Mouse (Mus musculus) embryo, embryonic 10 days (tissue): ENCODE measurements around the gene Tfrc.
A peak's percentile ranks its signal among the peaks of the same experiment; 100 is the strongest.
"Not testable (repeated sequence)": the region's sequence is repeated elsewhere in the genome, so short reads cannot be mapped to it uniquely, and the experiment has no call there.

Experiments used
- DNase-seq: peaks from one replicate; pipeline ENCODE4 v3.0.0-alpha.2; 2015; ENCODE audit warnings: low spot score

Gene Tfrc

GRCm38 (mm10) chr16:32612052-32612451 lies 3.3 kb downstream of the Tfrc start:
- no peak for DNase-seq

- no peak for DNase-seq
These were observed 4.6 kb downstream of the Tfrc start for GRCm38 (mm10) chr16:32613269-32613834.

- no peak for DNase-seq
These were observed 5.3 kb downstream of the Tfrc start for GRCm38 (mm10) chr16:32614047-32614446.

GRCm38 (mm10) chr16:32618946-32619345 lies 10.2 kb downstream of the Tfrc start:
- DNase-seq, result no peak

GRCm38 (mm10) chr16:32628140-32628539 lies 19.4 kb downstream of the Tfrc start:
- no peak for DNase-seq

DNA sequence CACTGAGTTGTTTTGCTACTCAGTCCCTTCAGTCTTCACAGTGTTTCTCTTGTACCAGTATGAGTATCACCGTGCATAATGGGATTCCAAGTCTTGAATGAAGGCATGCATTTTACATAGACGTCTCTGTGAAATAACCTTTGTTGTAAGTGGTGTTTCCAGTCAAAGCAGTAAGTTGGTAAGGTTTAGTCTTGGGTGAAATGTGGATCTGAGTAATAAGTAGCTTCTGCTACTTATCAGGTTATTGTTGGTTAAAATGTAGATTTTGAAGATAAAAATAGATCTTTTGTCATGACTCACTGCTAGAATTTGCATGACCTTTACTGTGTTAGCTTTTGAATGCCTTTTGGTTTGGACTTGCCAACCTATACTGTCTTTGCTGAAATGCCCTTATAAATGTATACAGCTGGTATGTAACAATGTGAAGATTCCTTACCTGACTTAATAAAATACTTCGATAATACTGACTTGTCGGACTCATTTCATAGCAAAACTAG lies 23.7 kb downstream of the Tfrc start:
- DNase-seq, result no peak

GRCm38 (mm10) chr16:32633486-32634012 lies 24.8 kb downstream of the Tfrc start:
- DNase-seq, result no peak

GRCm38 (mm10) chr16:32634183-32634582 lies 25.5 kb downstream of the Tfrc start:
- DNase-seq, result no peak

DNA sequence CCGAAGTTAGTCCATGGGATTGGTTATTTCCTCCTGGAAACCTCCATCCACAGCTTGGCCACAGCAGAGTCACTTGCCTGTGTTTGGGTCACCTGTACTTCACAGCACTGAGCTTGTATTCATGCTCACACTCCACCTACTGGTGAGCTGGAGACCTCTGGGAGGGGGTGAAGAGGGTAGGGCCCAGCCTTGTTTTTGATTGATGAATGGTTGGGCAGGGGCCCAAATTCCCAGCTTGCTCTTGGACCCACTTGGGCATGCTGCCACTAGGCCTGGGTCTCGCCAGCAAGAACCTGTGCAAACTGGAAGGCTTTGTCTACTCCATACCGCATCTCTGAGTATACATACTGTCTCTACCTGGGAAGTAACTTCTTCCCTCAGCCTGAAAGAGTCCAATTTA lies 26.6 kb downstream of the Tfrc start:
- no peak for DNase-seq

GRCm38 (mm10) chr16:32636331-32636730 lies 27.6 kb downstream of the Tfrc start:
- no peak for DNase-seq

- no peak for DNase-seq
These were observed 28.3 kb downstream of the Tfrc start for GRCm38 (mm10) chr16:32636871-32637521.

GRCm38 (mm10) chr16:32638476-32638875 lies 29.8 kb downstream of the Tfrc start:
- peak; percentile 94 for DNase-seq

DNA sequence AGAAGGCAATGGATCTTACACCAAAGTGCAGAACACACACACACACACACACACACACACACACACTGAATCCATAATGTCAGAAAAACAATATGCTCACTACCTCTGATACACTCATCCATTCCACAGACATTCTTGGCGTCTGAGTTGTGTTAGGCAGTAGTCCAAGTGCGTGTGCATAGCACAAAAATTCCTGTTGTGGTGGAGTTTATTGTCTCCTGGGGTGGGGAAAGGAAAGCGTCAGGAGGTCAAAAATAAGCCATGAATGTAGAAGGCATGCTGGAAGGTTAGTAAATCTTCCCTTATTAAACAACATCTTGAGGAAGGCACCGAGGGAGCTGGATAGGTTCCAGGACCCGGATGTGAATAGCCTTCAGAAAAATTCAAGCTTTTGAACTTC lies 31.4 kb downstream of the Tfrc start:
- DNase-seq, result no peak

- not testable (repeated sequence) for DNase-seq
These were observed 32.0 kb downstream of the Tfrc start for GRCm38 (mm10) chr16:32640683-32641082.

- no peak for DNase-seq
These were observed 32.9 kb downstream of the Tfrc start for GRCm38 (mm10) chr16:32641440-32642219.

DNA sequence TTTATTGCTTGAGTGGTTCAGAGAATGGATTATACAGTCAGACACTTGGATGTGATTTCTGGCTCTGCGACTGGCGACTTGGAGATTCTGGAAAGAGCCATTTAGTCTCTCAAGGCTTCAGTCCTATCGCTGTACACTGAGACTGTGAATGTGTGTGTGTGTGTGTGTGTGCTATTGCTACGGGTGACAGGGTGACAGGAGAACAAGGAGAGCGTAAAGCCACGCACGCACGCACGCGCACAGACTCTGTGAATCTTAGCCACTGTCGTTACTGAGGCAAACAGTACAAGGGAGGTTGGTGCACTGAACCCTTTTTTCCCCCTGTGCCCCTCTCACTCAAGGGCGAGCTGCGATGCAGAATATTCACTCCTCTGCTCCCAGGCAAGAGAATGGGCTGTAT lies 33.6 kb downstream of the Tfrc start:
- DNase-seq, result no peak

DNA sequence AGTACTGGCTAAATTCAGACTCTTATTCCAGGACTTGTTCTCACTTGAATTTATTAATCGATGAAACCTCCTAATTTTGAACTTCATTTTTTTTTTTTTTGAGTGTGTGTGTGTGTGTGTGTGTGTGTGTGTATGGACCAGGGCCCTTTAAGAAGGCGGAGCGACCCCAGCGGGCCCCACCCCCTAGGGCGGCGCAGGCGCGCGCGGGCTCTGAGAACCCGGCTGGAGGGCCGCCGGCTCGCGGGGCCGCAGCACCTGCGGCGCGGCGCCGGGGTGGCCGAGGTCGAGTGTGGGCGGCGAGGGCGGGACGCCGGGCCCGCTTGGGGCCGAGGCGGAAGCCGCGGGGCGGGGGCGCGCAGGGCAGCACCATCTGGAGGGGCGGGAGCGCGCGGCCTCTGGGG lies 34.9 kb downstream of the Tfrc start, which contains the start of gene Tnk2:
TSS of gene Tnk2 (plus strand) at position 214 of the 401 bp plus-strand sequence.
- DNase-seq, result peak; percentile 87

DNA sequence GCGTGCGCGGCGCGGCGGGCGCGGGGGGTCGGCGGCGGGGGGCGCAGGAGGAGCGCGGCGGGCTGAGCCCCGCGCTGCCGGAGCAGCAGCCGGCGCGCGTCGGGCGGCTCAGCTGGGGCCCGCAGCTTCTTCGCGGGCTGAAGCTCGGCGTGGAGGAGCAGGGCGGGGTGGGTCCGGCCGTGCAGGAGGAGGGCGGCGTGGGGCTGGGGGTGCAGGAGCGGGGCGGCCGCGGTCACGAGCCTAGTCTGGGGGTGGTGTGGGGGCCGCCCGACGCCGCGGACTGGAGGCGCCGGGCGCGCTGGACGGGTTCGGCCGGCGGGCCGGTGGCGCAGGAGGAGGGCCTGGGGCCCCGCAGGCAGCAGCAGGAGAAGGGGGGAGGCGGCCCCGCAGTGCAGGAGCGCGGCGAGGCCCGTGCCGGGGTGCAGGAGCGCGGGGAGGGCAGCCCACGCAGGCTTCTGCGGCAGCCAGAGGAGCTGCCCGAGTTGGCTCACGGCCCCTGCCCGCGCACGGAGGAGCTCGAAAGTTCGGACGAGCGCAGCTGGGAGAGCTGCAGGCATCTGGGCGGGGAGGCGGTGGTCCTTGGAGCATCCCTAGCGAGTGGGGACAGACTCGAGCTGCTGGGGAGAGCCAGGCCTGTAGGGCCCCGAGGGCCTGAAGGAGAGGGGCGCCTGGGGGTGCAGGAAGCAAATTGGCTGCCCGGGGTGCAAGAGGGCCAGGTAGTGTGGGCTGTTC lies 35.5 kb downstream of the Tfrc start:
- peak; percentile 60 for DNase-seq

DNA sequence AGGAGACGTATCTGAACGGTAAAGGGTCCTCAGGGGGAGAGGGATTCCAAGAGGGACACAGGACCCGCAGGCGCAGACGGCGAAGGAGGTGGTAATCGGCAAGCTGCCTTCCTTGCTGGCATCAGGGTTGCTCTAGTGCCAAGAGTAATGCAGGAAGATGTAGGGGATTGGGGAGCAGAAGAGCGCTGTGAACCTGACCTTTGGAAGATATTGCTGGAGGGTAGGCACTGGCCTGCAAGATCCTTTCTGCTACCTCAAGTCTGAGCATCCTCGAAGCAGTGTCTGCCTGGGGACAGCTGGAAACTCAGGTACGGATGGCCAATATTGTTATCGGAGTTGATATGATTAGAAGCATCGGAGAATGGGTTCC lies 36.1 kb downstream of the Tfrc start:
- DNase-seq, result no peak

GRCm38 (mm10) chr16:32645361-32645914 lies 36.7 kb downstream of the Tfrc start:
- peak; percentile 39 for DNase-seq

GRCm38 (mm10) chr16:32646014-32646413 lies 37.3 kb downstream of the Tfrc start:
- no peak for DNase-seq

GRCm38 (mm10) chr16:32647712-32648111 lies 39.0 kb downstream of the Tfrc start:
- no peak for DNase-seq
